Comparison of ENCODE assay signal across 8 mouse cellular contexts in the genomic region with DNA sequence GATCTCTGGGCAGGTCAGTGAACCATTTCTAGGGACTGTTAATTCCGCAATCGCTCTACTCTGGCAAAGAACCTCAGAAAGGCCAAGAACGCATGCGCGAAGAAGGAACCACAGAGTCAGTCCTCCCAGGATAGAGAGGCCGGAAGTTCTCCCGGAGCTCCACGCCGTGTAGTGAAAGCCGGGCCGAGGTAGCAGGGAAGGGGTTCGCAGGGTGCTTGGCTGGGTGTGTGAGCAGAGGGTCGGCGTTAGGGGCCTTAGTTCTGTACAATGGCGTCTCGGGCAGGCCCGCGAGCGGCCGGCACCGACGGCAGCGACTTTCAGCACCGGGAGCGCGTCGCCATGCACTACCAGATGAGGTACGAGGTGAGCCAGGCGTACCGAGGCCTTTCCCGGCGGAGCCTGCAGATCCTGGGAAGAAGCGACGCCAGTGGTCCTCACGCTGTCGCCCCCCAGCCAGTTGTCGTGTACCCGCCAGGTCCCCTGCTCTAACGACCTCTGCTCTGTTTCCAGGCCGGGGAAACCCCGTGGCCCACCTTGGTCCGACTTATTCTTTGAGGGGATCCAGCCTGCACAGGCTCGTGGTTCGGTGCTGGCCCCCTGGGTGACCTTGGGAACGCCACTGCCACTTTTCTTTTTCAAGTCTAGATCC. TPM values are rescaled to one million over a fixed set of nuclear protein-coding genes. Genes with fewer than 3 reads are reported as not detected.
DNase-seq lines count a peak whose midpoint lies in the region; ATAC-seq lines count a peak whose summit lies in the region.

A gene (plus strand): TSS at position 128 of the 649 bp plus-strand sequence.

- under 1% methylated on average over 45 of the region's 45 CpGs for WGBS in hindbrain, embryonic 13.5 days

- H3K9ac ChIP-seq in hindbrain, embryonic 13.5 days, result peak within 1 kb of the TSS; percentile 97

- peak within 1 kb of the TSS; percentile 94 for H3K4me2 ChIP-seq in hindbrain, embryonic 13.5 days

- DNase-seq in NIH3T3 (ENCODE audit: low read depth), result peak; percentile 97
- DNase-seq in cerebellum, postnatal 10 days, result peak; percentile 91 to 95
- peak; percentile 78 to 80 for DNase-seq in frontal cortex, postnatal 14 days (ENCODE audit: low spot score in 2 of 2)
- peak; percentile 78 to 91 for DNase-seq in layer of hippocampus, postnatal 25 days (ENCODE audit: extremely low spot score in 1 of 2, low spot score in 1 of 2)
- DNase-seq in lung, postnatal 25 days (ENCODE audit: low spot score), result peak; percentile 93
- peak; percentile 99 for DNase-seq in retina, embryonic 14.5 days (ENCODE audit: low spot score)
- peak; percentile 90 for DNase-seq in thymus, postnatal 4 days

- H3K36me3 ChIP-seq in hindbrain, embryonic 13.5 days, result peaks cover 16% of the 10 kb centered on the region

- H3K4me1 ChIP-seq in hindbrain, embryonic 13.5 days (replicated peaks), result peaks cover 16% of the 10 kb centered on the region

- H3K27ac ChIP-seq in hindbrain, embryonic 13.5 days, result peak within 1 kb of the TSS; percentile 83

- ATAC-seq in hindbrain, embryonic 13.5 days (ENCODE audit: low FRiP score), result peak; percentile 93

- no peaks in the 10 kb centered on the region for H3K27me3 ChIP-seq in hindbrain, embryonic 13.5 days

- H3K9me3 ChIP-seq in hindbrain, embryonic 13.5 days, result no peaks in the 10 kb centered on the region

- H3K4me3 ChIP-seq in hindbrain, embryonic 13.5 days, result peak within 1 kb of the TSS; percentile 94

RNA-seq across cellular contexts. Expression of the gene that starts here (rescaled TPM):
- 92.9 and 96.9 TPM in 2 replicates for polyA plus RNA-seq in hindbrain, embryonic 13.5 days (2015; fragmentation: Nextera tagmentation; extraction: Ambion mirVana)
- total RNA-seq in layer of hippocampus, postnatal 25 days (2021), result 10 to 100 TPM; 42.8 to 48.0 TPM

Comparison
In these comparisons a context has a peak if more than half of its experiments do, and no peak if none do; other contexts are left out.
1. Peak in every context shown above with its lines: DNase-seq, ATAC-seq, H3K4me3 ChIP-seq and H3K27ac ChIP-seq.